29 mouse cellular contexts compared by ENCODE assay signal in the genomic region with DNA sequence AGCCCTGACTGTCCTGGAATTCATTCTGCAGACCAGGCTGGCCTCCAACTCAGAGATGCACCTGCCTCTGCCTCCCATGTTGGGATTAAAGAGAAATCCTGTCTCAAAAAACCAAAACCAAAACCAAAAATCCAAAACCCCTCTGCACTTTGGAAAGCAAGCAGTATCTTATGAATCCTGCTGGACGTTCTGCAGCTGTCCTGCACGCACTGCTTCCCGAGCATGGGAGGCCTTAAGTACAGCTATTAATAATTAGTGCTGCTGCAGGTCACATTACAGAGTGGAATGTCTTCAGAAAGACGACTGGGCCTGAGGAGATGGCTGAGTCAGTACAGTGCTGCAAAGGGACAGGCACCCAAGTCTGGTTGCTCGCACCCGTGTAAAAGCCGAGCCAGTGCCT.
"Had no signal": no experiment of that assay in that cellular context is flagged by ENCODE, and none has a peak within 500 bp of the region (broad histone marks: within the 10 kb centered on the region; RNA-seq: fewer than 3 reads in every experiment).

No protein-coding gene starts in this region.

- H3K4me1 ChIP-seq: limb, embryonic 10.5 days; liver, embryonic 12.5 days; midbrain, embryonic 10.5 days; midbrain, embryonic 12.5 days; midbrain, embryonic 13.5 days; midbrain, embryonic 15.5 days; neural tube, embryonic 12.5 days had no signal

- DNase-seq: left cerebral cortex, postnatal 4 days; liver; liver, embryonic 13.5 days; liver, postnatal 0 days; lung, adult 18-20 months; lung, adult 2 months; lung, embryonic 14.5 days; lung, postnatal 10 days; lung, postnatal 14 days; lung, postnatal 36 days; lung, postnatal 4 days; midbrain, embryonic 14.5 days had no signal

- H3K27ac ChIP-seq: limb, embryonic 10.5 days; limb, embryonic 12.5 days; limb, embryonic 13.5 days; limb, embryonic 15.5 days; liver, embryonic 12.5 days; liver, embryonic 13.5 days; liver, embryonic 14.5 days; liver, embryonic 15.5 days; lung, embryonic 15.5 days; macrophage; midbrain, embryonic 10.5 days; midbrain, embryonic 12.5 days; midbrain, embryonic 13.5 days; midbrain, embryonic 15.5 days; neural tube, embryonic 12.5 days had no signal

- H3K4me2 ChIP-seq: limb, embryonic 12.5 days; limb, embryonic 13.5 days; limb, embryonic 15.5 days; liver, embryonic 11.5 days; liver, embryonic 12.5 days; liver, embryonic 13.5 days; liver, embryonic 15.5 days; lung, embryonic 14.5 days; lung, embryonic 15.5 days; midbrain, embryonic 11.5 days; midbrain, embryonic 12.5 days; midbrain, embryonic 13.5 days; midbrain, embryonic 15.5 days; neural tube, embryonic 12.5 days had no signal

- H3K4me3 ChIP-seq: limb, embryonic 10.5 days; limb, embryonic 12.5 days; limb, embryonic 13.5 days; limb, embryonic 15.5 days; liver, embryonic 12.5 days; liver, embryonic 13.5 days; liver, embryonic 15.5 days; lung, embryonic 15.5 days; megakaryocyte, embryonic 14.5 days; midbrain, embryonic 10.5 days; midbrain, embryonic 12.5 days; midbrain, embryonic 13.5 days; midbrain, embryonic 15.5 days; neural tube, embryonic 12.5 days had no signal

- H3K27me3 ChIP-seq: limb, embryonic 12.5 days; limb, embryonic 13.5 days; limb, embryonic 15.5 days; liver, embryonic 12.5 days; liver, embryonic 13.5 days; liver, embryonic 15.5 days; lung, embryonic 15.5 days; megakaryocyte, embryonic 14.5 days; midbrain, embryonic 12.5 days; midbrain, embryonic 13.5 days; midbrain, embryonic 15.5 days; neural tube, embryonic 12.5 days had no signal

- H3K9me3 ChIP-seq: limb, embryonic 10.5 days; limb, embryonic 12.5 days; limb, embryonic 13.5 days; limb, embryonic 15.5 days; liver, embryonic 12.5 days; liver, embryonic 13.5 days; liver, embryonic 15.5 days; lung, embryonic 15.5 days; megakaryocyte, embryonic 14.5 days; midbrain, embryonic 10.5 days; midbrain, embryonic 12.5 days; midbrain, embryonic 13.5 days; midbrain, embryonic 15.5 days; neural tube, embryonic 12.5 days had no signal
